Mouse (Mus musculus) brain, embryonic 14.5 days (tissue): ENCODE measurements at regions not wholly inside any gene's neighbourhood (a gene's known extent, or its start where the extent isn't known, plus 50 kb on each side); places are given as distances from the start of the nearest gene placed in this dataset.

ENCODE experiments used
- CTCF ChIP-seq: fragments of 200-500 bp; IDR thresholded peaks from 2 replicates; pipeline ENCODE4 v1.5.1; 2012; ENCODE audit warnings: inconsistent platforms, mild to moderate bottlenecking, moderate library complexity, borderline replicate concordance; ENCODE audit not compliant: insufficient read depth, insufficient read length; ENCODE audit errors: extremely low read depth
- POLR2A ChIP-seq: fragments of 200-500 bp; IDR thresholded peaks from 2 replicates; pipeline ENCODE4 v1.6.1; 2012; ENCODE audit warnings: mild to moderate bottlenecking, inconsistent platforms, borderline replicate concordance; ENCODE audit not compliant: poor library complexity, insufficient read depth, insufficient read length, severe bottlenecking; ENCODE audit errors: extremely low read depth

DNA sequence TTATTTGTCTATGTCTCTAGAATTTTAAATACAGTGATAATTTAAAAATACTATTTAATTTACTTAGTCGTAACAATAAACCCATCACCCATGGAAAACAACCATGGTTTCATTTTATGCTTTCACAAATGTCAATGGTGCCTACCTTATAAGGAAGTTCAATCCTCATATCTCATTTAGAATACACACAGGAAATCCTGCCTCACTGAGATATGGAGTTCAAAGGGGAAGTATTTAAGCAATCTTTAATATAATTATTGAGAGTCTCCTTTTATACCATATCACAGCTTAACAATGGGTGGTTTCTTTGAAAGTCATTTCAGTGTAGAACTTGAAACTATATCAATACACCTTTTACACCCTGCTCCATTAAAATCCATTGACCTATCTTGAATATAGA lies 86.0 kb upstream of the Maf start:
- TF ChIP-seq CTCF = no peak
- no peak for TF ChIP-seq POLR2A
